Mouse (Mus musculus): ENCODE results near the gene Meig1.
"Not testable (repeated sequence)": the region's sequence is repeated elsewhere in the genome, so short reads cannot be mapped to it uniquely, and the experiment has no call there.

Gene Meig1

GRCm38 (mm10) chr2:3422548-3422947, at the start of gene Meig1:
TSS of gene Meig1 (minus strand) at chr2:3422648.
- DNase-seq (ENCODE audit: low spot score): no peak

GRCm38 (mm10) chr2:3456590-3456989, 34.1 kb upstream of the Meig1 start:
- DNase-seq (ENCODE audit: low spot score): no peak

- DNase-seq (ENCODE audit: low spot score): no peak
Measured at GRCm38 (mm10) chr2:3453096-3453495, 30.6 kb upstream of the Meig1 start.

- DNase-seq (ENCODE audit: low spot score): no peak
Measured at GRCm38 (mm10) chr2:3449431-3449830, 27.0 kb upstream of the Meig1 start.

- DNase-seq (ENCODE audit: low spot score): no peak
Measured at GRCm38 (mm10) chr2:3445984-3446383, 23.5 kb upstream of the Meig1 start.

GRCm38 (mm10) chr2:3444206-3444605, 21.8 kb upstream of the Meig1 start:
- DNase-seq (ENCODE audit: low spot score): no peak

GRCm38 (mm10) chr2:3437956-3438355, 15.5 kb upstream of the Meig1 start:
- DNase-seq (ENCODE audit: low spot score): no peak

- no peak for DNase-seq (ENCODE audit: low spot score)
Measured at GRCm38 (mm10) chr2:3435369-3436061, 13.1 kb upstream of the Meig1 start.

GRCm38 (mm10) chr2:3430956-3431355, 8.5 kb upstream of the Meig1 start:
- no peak for DNase-seq (ENCODE audit: low spot score)

GRCm38 (mm10) chr2:3424579-3424910, 2.1 kb upstream of the Meig1 start:
- DNase-seq (ENCODE audit: low spot score): no peak

GRCm38 (mm10) chr2:3423841-3424578, 1.6 kb upstream of the Meig1 start, which contains the start of gene Dclre1c:
TSS of gene Dclre1c (plus strand) at chr2:3424131.
- peak; percentile 85 for DNase-seq (ENCODE audit: low spot score)

- DNase-seq (ENCODE audit: low spot score): no peak
Measured at GRCm38 (mm10) chr2:3420157-3420556, 2.3 kb downstream of the Meig1 start.

GRCm38 (mm10) chr2:3418883-3419431, 3.5 kb downstream of the Meig1 start:
- DNase-seq (ENCODE audit: low spot score): peak; percentile 87

- no peak for DNase-seq (ENCODE audit: low spot score)
Measured at GRCm38 (mm10) chr2:3415676-3416075, 6.8 kb downstream of the Meig1 start.

GRCm38 (mm10) chr2:3414241-3414640, 8.2 kb downstream of the Meig1 start:
- DNase-seq (ENCODE audit: low spot score): peak; percentile 23

GRCm38 (mm10) chr2:3407756-3408155, 14.7 kb downstream of the Meig1 start:
- DNase-seq (ENCODE audit: low spot score): no peak

- DNase-seq (ENCODE audit: low spot score): no peak
Measured at GRCm38 (mm10) chr2:3405981-3406380, 16.5 kb downstream of the Meig1 start.

GRCm38 (mm10) chr2:3397110-3397509, 25.3 kb downstream of the Meig1 start, which contains the start of gene Olah:
TSS of gene Olah (minus strand) at chr2:3397210.
- not testable (repeated sequence) for DNase-seq (ENCODE audit: low spot score)

- DNase-seq (ENCODE audit: low spot score): no peak
Measured at GRCm38 (mm10) chr2:3391945-3392344, 30.5 kb downstream of the Meig1 start.

GRCm38 (mm10) chr2:3387105-3387860, 35.2 kb downstream of the Meig1 start:
- no peak for DNase-seq (ENCODE audit: low spot score)

GRCm38 (mm10) chr2:3365127-3365526, 57.3 kb downstream of the Meig1 start:
- DNase-seq (ENCODE audit: low spot score): no peak

- no peak for DNase-seq (ENCODE audit: low spot score)
Measured at GRCm38 (mm10) chr2:3361067-3361466, 61.4 kb downstream of the Meig1 start.
